Mouse (Mus musculus): ENCODE measurements around the gene Ppp1r1a. TPM values are rescaled to one million over a fixed set of nuclear protein-coding genes. Genes with fewer than 3 reads are reported as not detected.

The Ppp1r1a gene
- polyA plus RNA-seq, 1 experiment from 2014 or later = 124 TPM

GRCm38 (mm10) chr15:103484490-103484889 lies 53.3 kb downstream of the Ppp1r1a start:
- H3K27ac ChIP-seq = no peak overlapping the region
- H3K9ac ChIP-seq = no peak overlapping the region

GRCm38 (mm10) chr15:103482488-103482887 lies 55.3 kb downstream of the Ppp1r1a start:
- no peak overlapping the region for H3K27ac ChIP-seq
- H3K9ac ChIP-seq = no peak overlapping the region
- no peaks in the 10 kb centered on the region for H3K27me3 ChIP-seq (ENCODE audit: control insufficient read depth, insufficient read depth, low read length)
- peak; percentile 77; the same call in 1 of the 2 replicates for ATAC-seq (ENCODE audit: low FRiP score)
- WGBS = 0% methylated on average over 1 of the region's 1 CpGs
- DNase-seq (ENCODE audit: low spot score) = peak; percentile 79
- H3K36me3 ChIP-seq (replicated peaks; ENCODE audit: control insufficient read depth, insufficient read depth) = no peaks in the 10 kb centered on the region
- no peak overlapping the region for H3K4me3 ChIP-seq (replicated peaks; ENCODE audit: low read length)
- no peaks in the 10 kb centered on the region for H3K9me3 ChIP-seq (ENCODE audit: control insufficient read depth, low read length)
- H3K4me1 ChIP-seq (replicated peaks; ENCODE audit: control insufficient read depth, insufficient read depth, low read length) = peaks cover 13% of the 10 kb centered on the region
- no peak overlapping the region for H3K4me2 ChIP-seq (replicated peaks)

More at GRCm38 (mm10) chr15:103484490-103484889, 53.3 kb downstream of the Ppp1r1a start:
- Histone ChIP-seq H3K4me2 (replicated peaks) (no peak overlapping the region), H3K4me1 (replicated peaks; ENCODE audit: control insufficient read depth, insufficient read depth, low read length) (peaks cover 13% of the 10 kb centered on the region), H3K9me3 (ENCODE audit: control insufficient read depth, low read length) (no peaks in the 10 kb centered on the region), H3K4me3 (replicated peaks; ENCODE audit: low read length) (no peak overlapping the region), H3K27me3 (ENCODE audit: control insufficient read depth, insufficient read depth, low read length) (no peaks in the 10 kb centered on the region), H3K36me3 (replicated peaks; ENCODE audit: control insufficient read depth, insufficient read depth) (no peaks in the 10 kb centered on the region)
- no peak for ATAC-seq (ENCODE audit: low FRiP score)
- 31% methylated on average over 2 of the region's 2 CpGs for WGBS
- DNase-seq (ENCODE audit: low spot score) = no peak

Other genes starting within 250 kb of the Ppp1r1a start
- gene Gpr84, start 227.4 kb downstream of the Ppp1r1a start, polyA plus RNA-seq (2014; fragmentation: Nextera tagmentation; extraction: Ambion mirVana) = 0.12 and 0.39 TPM in 2 replicates
- gene Zfp385a, start 197.9 kb downstream of the Ppp1r1a start, polyA plus RNA-seq (2014; fragmentation: Nextera tagmentation; extraction: Ambion mirVana) = 25.7 and 25.9 TPM in 2 replicates
- 7.7 and 8.1 TPM in 2 replicates for gene Itga5, start 171.2 kb downstream of the Ppp1r1a start, polyA plus RNA-seq (2014; fragmentation: Nextera tagmentation; extraction: Ambion mirVana)
- gene Gtsf1, start 107.5 kb downstream of the Ppp1r1a start, polyA plus RNA-seq (2014; fragmentation: Nextera tagmentation; extraction: Ambion mirVana) = not detected in 2 replicates
- gene Gtsf2, start 89.5 kb downstream of the Ppp1r1a start, polyA plus RNA-seq (2014; fragmentation: Nextera tagmentation; extraction: Ambion mirVana) = not detected in 2 replicates
- gene Nckap1l, start 84.2 kb downstream of the Ppp1r1a start, polyA plus RNA-seq (2014; fragmentation: Nextera tagmentation; extraction: Ambion mirVana) = 2.0 and 2.2 TPM in 2 replicates
- gene Pde1b, start 35.0 kb downstream of the Ppp1r1a start, polyA plus RNA-seq (2014; fragmentation: Nextera tagmentation; extraction: Ambion mirVana) = 88.9 and 90.0 TPM in 2 replicates
- gene Glycam1, start 27.1 kb upstream of the Ppp1r1a start, polyA plus RNA-seq (2014; fragmentation: Nextera tagmentation; extraction: Ambion mirVana) = not detected in 2 replicates
- not detected in 2 replicates for gene Mucl1, start 217.5 kb upstream of the Ppp1r1a start, polyA plus RNA-seq (2014; fragmentation: Nextera tagmentation; extraction: Ambion mirVana)